Mouse (Mus musculus): Measurements from ENCODE around the gene Gm20388. TPM values are rescaled to one million over a fixed set of nuclear protein-coding genes. Genes with fewer than 3 reads are reported as not detected.

Gm20388 gene
- total RNA-seq, 2 experiments from 2014 or later: 4.0 TPM; not detected in 1

- no peak for DNase-seq
Observed at GRCm38 (mm10) chr8:121899180-121900044, 1988.8 kb downstream of the Gm20388 start.

- no peak for DNase-seq
Observed at GRCm38 (mm10) chr8:121901498-121902236, 1991.0 kb downstream of the Gm20388 start.

- no peak for DNase-seq
Observed at GRCm38 (mm10) chr8:121903977-121904376, 1993.3 kb downstream of the Gm20388 start.

GRCm38 (mm10) chr8:121904999-121905398 is 1994.4 kb downstream of the Gm20388 start:
- DNase-seq: no peak

GRCm38 (mm10) chr8:121905420-121905819 is 1994.8 kb downstream of the Gm20388 start:
- DNase-seq: no peak

GRCm38 (mm10) chr8:121905864-121906263 is 1995.2 kb downstream of the Gm20388 start:
- DNase-seq: no peak

- DNase-seq: peak in 1 of 2 experiments; percentile 31
Observed at GRCm38 (mm10) chr8:121906542-121907512, 1996.2 kb downstream of the Gm20388 start.

GRCm38 (mm10) chr8:121907587-121908248 is 1997.1 kb downstream of the Gm20388 start, which contains the start of gene Slc7a5:
Gene Slc7a5, minus strand, starts transcription at chr8:121907694.
- DNase-seq: peak; percentile 97

- no peak for DNase-seq
Observed at GRCm38 (mm10) chr8:121908378-121909147, 1997.9 kb downstream of the Gm20388 start.

- DNase-seq: no peak
Observed at GRCm38 (mm10) chr8:121909148-121909541, 1998.5 kb downstream of the Gm20388 start.

- peak; percentile 68 to 92 for DNase-seq
Observed at GRCm38 (mm10) chr8:121909663-121910062, 1999.0 kb downstream of the Gm20388 start.

- DNase-seq: no peak
Observed at GRCm38 (mm10) chr8:121911400-121911799, 2000.8 kb downstream of the Gm20388 start.

- DNase-seq: no peak
Observed at GRCm38 (mm10) chr8:121911987-121912386, 2001.3 kb downstream of the Gm20388 start.

- no peak for DNase-seq
Observed at GRCm38 (mm10) chr8:121912831-121913230, 2002.2 kb downstream of the Gm20388 start.

- DNase-seq: no peak
Observed at GRCm38 (mm10) chr8:121913378-121913777, 2002.7 kb downstream of the Gm20388 start.

GRCm38 (mm10) chr8:121919158-121919557 is 2008.5 kb downstream of the Gm20388 start:
- DNase-seq: no peak

- DNase-seq: peak in 1 of 2 experiments; percentile 64
Observed at GRCm38 (mm10) chr8:121919731-121920130, 2009.1 kb downstream of the Gm20388 start.

GRCm38 (mm10) chr8:121921582-121921981 is 2010.9 kb downstream of the Gm20388 start:
- DNase-seq: no peak

GRCm38 (mm10) chr8:121922101-121922500 is 2011.5 kb downstream of the Gm20388 start:
- peak; percentile 73 for DNase-seq

- DNase-seq: no peak
Observed at GRCm38 (mm10) chr8:121924681-121925080, 2014.0 kb downstream of the Gm20388 start.
